Mouse (Mus musculus) lung, postnatal 0 days (tissue): ENCODE measurements around the gene Stom. TPM values are rescaled to one million over a fixed set of nuclear protein-coding genes. Genes with fewer than 3 reads are reported as not detected.

Source experiments
- ATAC-seq: fragments of 200-750 bp; cut with Nextera tagmentation; 2 replicates; pipeline ENCODE4 v1.8.0; 2017; ENCODE audit warnings: moderate library complexity
- DNase-seq: peaks from one replicate; pipeline ENCODE4 v3.0.0-alpha.2; 2016; ENCODE audit warnings: low spot score
- H3K27ac ChIP-seq: fragments of 300-500 bp; sonication (generic); 2 replicates; pipeline ENCODE4 v1.5.1; 2014; ENCODE audit warnings: antibody characterized with exemption, mild to moderate bottlenecking, low read length, mixed read lengths
- H3K27me3 ChIP-seq: fragments of 300-500 bp; sonication (generic); replicated peaks from 2 replicates; pipeline ENCODE4 v1.6.1; 2014; ENCODE audit warnings: low read length, mixed read lengths; ENCODE audit not compliant: insufficient read depth
- H3K36me3 ChIP-seq: fragments of 300-500 bp; sonication (generic); 2 replicates; pipeline ENCODE4 v1.6.1; 2014; ENCODE audit warnings: low read length, mixed read lengths; ENCODE audit not compliant: insufficient read depth
- H3K4me1 ChIP-seq: fragments of 300-500 bp; sonication (generic); 2 replicates; pipeline ENCODE4 v1.6.1; 2014; ENCODE audit warnings: antibody characterized with exemption, low read depth, low read length, mixed read lengths; ENCODE audit not compliant: insufficient read depth
- H3K4me2 ChIP-seq: fragments of 300-500 bp; sonication (generic); replicated peaks from 2 replicates; pipeline ENCODE4 v1.6.1; 2014; ENCODE audit warnings: low read depth, mild to moderate bottlenecking, low read length, moderate library complexity, mixed read lengths
- H3K4me3 ChIP-seq: fragments of 300-500 bp; sonication (generic); 2 replicates; pipeline ENCODE4 v1.5.1; 2014; ENCODE audit warnings: low read depth, low read length
- H3K9ac ChIP-seq: fragments of 300-500 bp; sonication (generic); replicated peaks from 2 replicates; pipeline ENCODE4 v1.6.1; 2014; ENCODE audit warnings: low read depth, mild to moderate bottlenecking
- H3K9me3 ChIP-seq: fragments of 300-500 bp; sonication (generic); 2 replicates; pipeline ENCODE4 v1.6.1; 2016; ENCODE audit warnings: low read length, mixed read lengths
- CTCF ChIP-seq: IDR thresholded peaks from 2 replicates; pipeline ENCODE4 v1.5.1; 2016; ENCODE audit warnings: antibody characterized with exemption, mild to moderate bottlenecking
- EP300 ChIP-seq: IDR thresholded peaks from 2 replicates; pipeline ENCODE4 v1.6.1; 2016; ENCODE audit warnings: antibody characterized with exemption, mild to moderate bottlenecking, control low read depth
- WGBS: fragments of 180-500 bp; shearing (Covaris S2); extraction: QIAGEN DNeasy Blood & Tissue Kit; methylation state at CpG from one replicate; pipeline ENCODE4 v1.1.7; 2014; 5-methylcytosine and 5-hydroxymethylcytosine counted together
- polyA plus RNA-seq: library from polyadenylated mRNA; unstranded; fragments of >200 nt; fragmentation: Nextera tagmentation; extraction: Ambion mirVana; gene quantifications from 2 replicates; pipeline ENCODE4 v1.2.1, GENCODE M21; 2015

Stom gene
- polyA plus RNA-seq, 1 experiment from 2014 or later, result 86.2 TPM

DNA sequence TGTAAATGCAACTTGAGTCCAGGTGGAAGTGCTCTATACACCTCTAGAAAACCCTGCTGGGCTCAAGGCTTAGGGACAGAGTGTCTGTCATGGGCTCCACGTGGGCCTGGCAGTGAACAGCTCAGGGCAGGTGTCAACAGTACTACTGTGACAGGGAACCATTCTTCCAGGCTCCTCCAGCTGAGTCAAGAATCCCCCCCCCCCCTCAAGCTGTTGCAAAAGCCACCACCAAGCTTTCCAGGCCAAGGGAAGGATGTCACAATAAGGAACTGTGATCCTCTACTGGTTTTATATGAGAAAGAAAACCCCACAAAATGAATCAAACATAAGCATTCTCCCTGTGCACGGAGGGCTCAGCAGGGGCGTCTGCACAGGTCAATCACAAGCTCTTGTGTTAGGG is 22.5 kb downstream of the Stom start:
- no peak for TF ChIP-seq EP300
- TF ChIP-seq CTCF, result no peak
- Histone ChIP-seq H3K4me2 (no peak overlapping the region), H3K4me3 (no peak overlapping the region), H3K9ac (no peak overlapping the region), H3K4me1 (no peaks in the 10 kb centered on the region), H3K36me3 (peaks cover 12% of the 10 kb centered on the region; the same call in 1 of the 2 replicates), H3K27ac (no peak overlapping the region), H3K9me3 (no peaks in the 10 kb centered on the region), H3K27me3 (no peaks in the 10 kb centered on the region)
- ATAC-seq (peak; percentile 47), DNase-seq (peak; percentile 43)
- 36% methylated on average over 3 of the region's 3 CpGs for WGBS

DNA sequence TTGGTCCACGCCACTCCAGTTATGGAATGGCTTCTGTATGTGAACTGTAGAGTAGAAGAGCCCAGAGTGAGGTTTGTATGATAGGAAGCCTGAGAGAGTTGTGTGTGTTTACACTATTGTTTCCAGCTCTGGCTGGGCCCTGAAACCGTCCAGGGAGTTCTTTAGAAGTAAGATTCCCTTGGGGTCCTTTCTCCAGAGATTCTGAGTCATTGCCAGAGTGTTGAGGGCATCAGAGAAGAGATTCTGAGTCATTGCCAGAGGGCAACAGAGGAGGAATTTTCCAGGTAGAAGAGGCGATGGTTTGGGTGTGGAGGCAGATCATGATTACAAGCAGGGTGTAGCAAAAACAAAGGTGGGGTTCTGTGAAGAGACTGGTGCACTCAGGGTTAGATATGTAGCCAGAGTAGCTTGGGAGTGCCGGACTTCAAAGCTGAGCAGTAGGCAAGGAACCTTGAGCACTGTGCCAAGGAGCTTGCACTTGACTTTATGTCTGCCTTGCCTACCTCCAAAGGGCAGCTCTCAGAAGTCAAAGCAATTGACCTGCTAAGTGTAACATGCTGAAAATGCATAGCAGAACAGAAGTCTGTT is 26.8 kb downstream of the Stom start:
- Histone ChIP-seq H3K9me3 (no peaks in the 10 kb centered on the region), H3K4me3 (no peak overlapping the region), H3K4me1 (no peaks in the 10 kb centered on the region), H3K9ac (no peak overlapping the region), H3K27me3 (no peaks in the 10 kb centered on the region), H3K27ac (0 out of 2 replicates have a peak overlapping the region, but pooled peaks have one; percentile 26), H3K4me2 (no peak overlapping the region), H3K36me3 (peaks cover 11% of the 10 kb centered on the region)
- DNase-seq (peak; percentile 38), ATAC-seq (peak; percentile 79)
- 59% methylated on average over 4 of the region's 4 CpGs for WGBS
- no peak for TF ChIP-seq CTCF

DNA sequence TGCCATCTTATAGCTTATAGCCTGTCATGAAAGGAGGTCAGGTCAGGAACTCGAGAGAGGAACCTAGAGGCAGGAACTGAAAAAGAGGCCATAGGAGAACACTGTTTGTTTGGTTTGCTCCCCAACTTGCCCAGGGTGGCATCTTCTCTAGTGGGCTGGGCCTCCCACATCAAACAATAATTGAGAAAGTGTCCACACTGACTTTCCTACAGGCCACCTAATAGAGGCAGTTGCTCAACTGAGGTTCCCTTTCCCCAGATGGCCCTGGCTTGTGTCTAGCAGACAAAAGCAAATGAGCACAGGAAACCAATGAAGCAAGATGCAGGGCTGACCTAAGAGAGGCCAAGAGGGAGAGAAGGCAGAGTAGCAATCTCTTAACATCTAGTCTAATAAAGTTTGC is 28.6 kb downstream of the Stom start:
- DNase-seq (peak; percentile 33), ATAC-seq (no peak)
- Histone ChIP-seq H3K27ac (no peak overlapping the region), H3K4me3 (no peak overlapping the region), H3K36me3 (peaks cover 23% of the 10 kb centered on the region), H3K27me3 (no peaks in the 10 kb centered on the region), H3K9me3 (no peaks in the 10 kb centered on the region), H3K4me1 (no peaks in the 10 kb centered on the region), H3K9ac (no peak overlapping the region), H3K4me2 (no peak overlapping the region)
- TF ChIP-seq EP300 (no peak), CTCF (no peak)
- WGBS, result 48% methylated on average over 1 of the region's 1 CpGs

DNA sequence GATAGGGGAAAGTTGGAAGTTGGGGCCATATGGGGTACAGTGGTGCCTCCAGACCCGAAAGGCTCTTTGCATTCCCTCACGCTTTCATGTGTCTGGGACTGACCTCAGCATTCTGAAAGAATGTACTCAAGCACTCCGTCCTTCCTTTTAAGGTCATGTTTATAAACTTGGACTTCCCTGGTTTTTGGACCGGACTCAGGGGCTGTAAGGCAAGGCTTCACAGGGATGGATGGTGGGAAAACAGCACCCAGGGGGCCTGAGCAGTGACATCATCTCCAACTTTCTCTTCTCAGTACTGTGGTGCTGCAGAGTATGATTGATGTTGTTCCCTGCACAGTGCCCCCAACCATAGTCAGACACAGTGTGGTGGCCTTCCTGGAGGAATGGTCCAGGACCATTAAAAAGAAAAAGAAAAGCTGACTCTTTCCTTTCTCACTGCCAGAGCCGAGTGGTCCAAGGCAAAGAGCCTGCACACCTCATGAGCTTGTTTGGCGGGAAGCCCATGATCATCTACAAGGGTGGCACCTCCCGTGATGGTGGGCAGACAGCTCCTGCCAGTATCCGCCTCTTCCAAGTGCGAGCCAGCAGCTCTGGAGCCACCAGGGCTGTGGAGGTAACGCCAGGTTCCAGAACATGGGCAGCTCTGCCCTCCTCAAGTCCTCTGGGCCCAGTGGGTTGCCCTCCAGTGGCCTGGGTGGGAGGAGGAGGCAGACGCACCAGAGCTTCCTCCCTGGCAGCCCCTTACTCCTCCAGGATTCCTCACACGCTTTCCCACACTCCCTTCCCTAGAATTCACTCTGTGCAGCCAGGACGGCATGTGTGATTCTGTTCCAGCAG is 34.5 kb downstream of the Stom start:
- 49% methylated on average over 13 of the region's 13 CpGs for WGBS
- Histone ChIP-seq H3K4me3 (no peak overlapping the region), H3K4me2 (no peak overlapping the region), H3K27me3 (no peaks in the 10 kb centered on the region), H3K4me1 (peaks cover 3% of the 10 kb centered on the region; the same call in 1 of the 2 replicates), H3K9me3 (no peaks in the 10 kb centered on the region), H3K36me3 (peaks cover 20% of the 10 kb centered on the region), H3K27ac (peak overlapping the region; percentile 32; the same call in 1 of the 2 replicates), H3K9ac (no peak overlapping the region)
- TF ChIP-seq EP300 (peak; percentile 33; the same call in 1 of the 2 replicates), CTCF (no peak)
- peak; percentile 77 for ATAC-seq
- peak; percentile 61 for DNase-seq

DNA sequence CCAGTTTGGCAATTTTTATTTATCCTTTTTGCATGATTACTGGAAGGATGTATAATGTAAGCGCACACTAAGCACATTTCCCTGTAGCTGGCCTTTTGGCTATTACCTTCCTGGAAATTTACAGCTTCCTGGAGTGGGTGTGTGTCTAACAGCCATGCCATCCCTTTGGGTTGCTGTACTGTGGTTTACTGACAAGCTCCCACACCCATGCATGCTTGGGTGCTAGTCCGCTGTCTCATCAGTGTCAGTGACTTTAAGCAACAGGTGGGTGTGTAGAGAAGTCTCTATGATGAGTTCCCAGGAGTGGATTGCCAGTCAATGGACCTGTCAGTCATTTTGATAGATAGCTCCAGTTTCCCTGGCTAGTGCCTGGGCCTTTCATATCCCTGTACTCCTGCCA is 37.3 kb downstream of the Stom start:
- Histone ChIP-seq H3K27ac (peak overlapping the region; percentile 47; the same call in 1 of the 2 replicates), H3K4me1 (peaks cover 3% of the 10 kb centered on the region; the same call in 1 of the 2 replicates), H3K4me3 (no peak overlapping the region), H3K9ac (no peak overlapping the region), H3K9me3 (no peaks in the 10 kb centered on the region), H3K4me2 (no peak overlapping the region), H3K27me3 (no peaks in the 10 kb centered on the region), H3K36me3 (peaks cover 15% of the 10 kb centered on the region)
- ATAC-seq (no peak), DNase-seq (no peak)
- WGBS, result 79% methylated on average over 2 of the region's 2 CpGs
- TF ChIP-seq CTCF, result no peak
- 0 out of 2 replicates have a peak, but pooled peaks have one; percentile 22 for TF ChIP-seq EP300

DNA sequence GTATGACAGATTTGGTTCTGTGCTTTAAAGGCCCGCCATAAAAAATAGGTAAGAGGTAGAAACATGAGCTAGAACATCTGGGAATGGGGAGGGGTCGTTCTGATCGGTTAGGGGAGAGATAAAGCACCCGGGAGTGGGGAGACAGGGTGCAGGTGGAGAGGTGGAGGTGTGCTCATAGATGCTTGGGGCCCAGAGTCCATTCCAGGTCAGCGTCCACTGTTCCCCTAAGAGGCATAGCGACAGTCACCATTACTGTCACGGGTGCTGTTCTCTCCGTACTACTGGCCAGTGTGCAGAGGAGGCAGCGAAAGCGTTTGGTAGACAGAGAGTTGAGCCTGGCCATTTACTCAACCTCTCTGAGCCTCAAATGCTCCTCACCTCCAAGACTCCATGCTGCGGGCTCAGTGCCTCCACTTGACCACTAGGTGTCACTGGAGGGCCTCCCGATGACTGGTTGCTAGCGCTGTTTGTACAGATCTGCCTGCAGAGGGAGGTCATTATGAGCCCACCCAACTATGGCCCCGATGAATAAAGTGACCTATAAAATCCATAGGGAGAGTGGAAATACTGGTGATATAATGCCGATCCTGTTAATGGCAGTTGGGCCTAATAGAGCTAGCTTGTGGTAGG is 39.0 kb downstream of the Stom start:
- peaks cover 3% of the 10 kb centered on the region; the same call in 1 of the 2 replicates for H3K4me1 ChIP-seq
- H3K9ac ChIP-seq, result no peak overlapping the region
- H3K4me3 ChIP-seq, result no peak overlapping the region
- peak; percentile 46 for ATAC-seq
- no peak overlapping the region for H3K27ac ChIP-seq
- H3K4me2 ChIP-seq, result no peak overlapping the region
- H3K36me3 ChIP-seq, result peaks cover 9% of the 10 kb centered on the region
- WGBS, result 24% methylated on average over 15 of the region's 15 CpGs
- H3K27me3 ChIP-seq, result no peaks in the 10 kb centered on the region
- H3K9me3 ChIP-seq, result no peaks in the 10 kb centered on the region
- TF ChIP-seq EP300 (no peak), CTCF (peak; percentile 100)
- DNase-seq, result peak; percentile 83
